Mouse (Mus musculus) adrenal gland, postnatal 10 days (tissue): Measurements from ENCODE around the gene Nkiras1. TPM values are rescaled to one million over a fixed set of nuclear protein-coding genes. Genes with fewer than 3 reads are reported as not detected.
A peak's percentile ranks its signal among the peaks of the same experiment; 100 is the strongest.

ENCODE experiments used
- DNase-seq: peaks from one replicate; pipeline ENCODE4 v3.0.0; 2021; ENCODE audit warnings: mixed read lengths
- total RNA-seq, 2 experiments: library from RNA; stranded (reverse); gene quantifications; 2 replicates each; pipeline ENCODE4 v1.2.3; 2021

Gene Nkiras1
- total RNA-seq, 2 experiments from 2014 or later: 19.4 to 24.0 TPM

- DNase-seq: no peak
These were observed 3.6 kb downstream of the Nkiras1 start for GRCm38 (mm10) chr14:18274526-18274925.

GRCm38 (mm10) chr14:18280375-18280774, 9.4 kb downstream of the Nkiras1 start:
- DNase-seq: no peak

- peak; percentile 23 for DNase-seq
These were observed 13.6 kb downstream of the Nkiras1 start for GRCm38 (mm10) chr14:18284581-18284980.

GRCm38 (mm10) chr14:18285476-18285875, 14.5 kb downstream of the Nkiras1 start:
- no peak for DNase-seq

- no peak for DNase-seq
These were observed 15.5 kb downstream of the Nkiras1 start for GRCm38 (mm10) chr14:18286441-18286840.

- DNase-seq: peak; percentile 41
These were observed 16.5 kb downstream of the Nkiras1 start for GRCm38 (mm10) chr14:18287391-18287790.

- DNase-seq: no peak
These were observed 21.2 kb downstream of the Nkiras1 start for GRCm38 (mm10) chr14:18292111-18292510.

GRCm38 (mm10) chr14:18292578-18292977, 21.6 kb downstream of the Nkiras1 start:
- DNase-seq: no peak

GRCm38 (mm10) chr14:18297441-18297840, 26.5 kb downstream of the Nkiras1 start:
- DNase-seq: no peak

- no peak for DNase-seq
These were observed 27.9 kb downstream of the Nkiras1 start for GRCm38 (mm10) chr14:18298874-18299273.

- DNase-seq: no peak
These were observed 29.7 kb downstream of the Nkiras1 start for GRCm38 (mm10) chr14:18300676-18301075.

GRCm38 (mm10) chr14:18301591-18301990, 30.7 kb downstream of the Nkiras1 start:
- DNase-seq: no peak

- no peak for DNase-seq
These were observed 31.8 kb downstream of the Nkiras1 start for GRCm38 (mm10) chr14:18302750-18303149.

- DNase-seq: no peak
These were observed 32.3 kb downstream of the Nkiras1 start for GRCm38 (mm10) chr14:18303262-18303661.

- DNase-seq: no peak
These were observed 33.2 kb downstream of the Nkiras1 start for GRCm38 (mm10) chr14:18304165-18304564.

GRCm38 (mm10) chr14:18317457-18318411, 46.8 kb downstream of the Nkiras1 start:
- no peak for DNase-seq

GRCm38 (mm10) chr14:18326968-18327672, 56.2 kb downstream of the Nkiras1 start:
- DNase-seq: peak; percentile 56

- peak; percentile 57 for DNase-seq
These were observed 60.1 kb downstream of the Nkiras1 start for GRCm38 (mm10) chr14:18330789-18331692.

- peak; percentile 85 for DNase-seq
These were observed 60.8 kb downstream of the Nkiras1 start, which contains the start of gene Ube2e1 for GRCm38 (mm10) chr14:18331693-18332131. Gene Ube2e1 (minus strand): TSS chr14:18331859.
